Mouse (Mus musculus) embryonic facial prominence, embryonic 15.5 days (tissue): ENCODE data around the gene Zbtb16. TPM values are rescaled to one million over a fixed set of nuclear protein-coding genes. Genes with fewer than 3 reads are reported as not detected.

Experiments used
- ATAC-seq: fragments of 200-750 bp; cut with Nextera tagmentation; 2 replicates; pipeline ENCODE4 v1.8.0; 2017; ENCODE audit warnings: low read depth, moderate TSS enrichment; ENCODE audit not compliant: insufficient number of reproducible peaks, low FRiP score, low TSS enrichment
- H3K27ac ChIP-seq: fragments of 300-500 bp; sonication (generic); replicated peaks from 2 replicates; pipeline ENCODE4 v1.5.1; 2015; ENCODE audit warnings: mild to moderate bottlenecking, inconsistent platforms
- H3K27me3 ChIP-seq: fragments of 300-500 bp; sonication (generic); 2 replicates; pipeline ENCODE4 v1.6.1; 2015; ENCODE audit warnings: inconsistent platforms
- H3K36me3 ChIP-seq: fragments of 300-500 bp; sonication (generic); 2 replicates; pipeline ENCODE4 v1.6.1; 2015; ENCODE audit warnings: mild to moderate bottlenecking, inconsistent platforms
- H3K4me1 ChIP-seq: fragments of 300-500 bp; sonication (generic); 2 replicates; pipeline ENCODE4 v1.6.1; 2015; ENCODE audit warnings: inconsistent platforms
- H3K4me2 ChIP-seq: fragments of 300-500 bp; sonication (generic); replicated peaks from 2 replicates; pipeline ENCODE4 v1.6.1; 2015; ENCODE audit warnings: mild to moderate bottlenecking, inconsistent platforms
- H3K4me3 ChIP-seq: fragments of 300-500 bp; sonication (generic); replicated peaks from 2 replicates; pipeline ENCODE4 v1.5.1; 2015; ENCODE audit warnings: mild to moderate bottlenecking, inconsistent platforms
- H3K9ac ChIP-seq: fragments of 300-500 bp; sonication (generic); 2 replicates; pipeline ENCODE4 v1.6.1; 2015; ENCODE audit warnings: inconsistent platforms
- H3K9me3 ChIP-seq: fragments of 300-500 bp; sonication (generic); replicated peaks from 2 replicates; pipeline ENCODE4 v1.6.1; 2016; ENCODE audit warnings: inconsistent platforms
- WGBS: fragments of 180-500 bp; shearing (Covaris S2); methylation state at CpG from one replicate; pipeline ENCODE4 v1.1.7; 2015; 5-methylcytosine and 5-hydroxymethylcytosine counted together
- polyA plus RNA-seq: library from polyadenylated mRNA; unstranded; fragments of >200 nt; fragmentation: Nextera tagmentation; extraction: Ambion mirVana; gene quantifications from 2 replicates; pipeline ENCODE4 v1.2.1, GENCODE M21; 2015

The Zbtb16 gene
- polyA plus RNA-seq, 1 experiment from 2014 or later = 10.0 TPM

DNA sequence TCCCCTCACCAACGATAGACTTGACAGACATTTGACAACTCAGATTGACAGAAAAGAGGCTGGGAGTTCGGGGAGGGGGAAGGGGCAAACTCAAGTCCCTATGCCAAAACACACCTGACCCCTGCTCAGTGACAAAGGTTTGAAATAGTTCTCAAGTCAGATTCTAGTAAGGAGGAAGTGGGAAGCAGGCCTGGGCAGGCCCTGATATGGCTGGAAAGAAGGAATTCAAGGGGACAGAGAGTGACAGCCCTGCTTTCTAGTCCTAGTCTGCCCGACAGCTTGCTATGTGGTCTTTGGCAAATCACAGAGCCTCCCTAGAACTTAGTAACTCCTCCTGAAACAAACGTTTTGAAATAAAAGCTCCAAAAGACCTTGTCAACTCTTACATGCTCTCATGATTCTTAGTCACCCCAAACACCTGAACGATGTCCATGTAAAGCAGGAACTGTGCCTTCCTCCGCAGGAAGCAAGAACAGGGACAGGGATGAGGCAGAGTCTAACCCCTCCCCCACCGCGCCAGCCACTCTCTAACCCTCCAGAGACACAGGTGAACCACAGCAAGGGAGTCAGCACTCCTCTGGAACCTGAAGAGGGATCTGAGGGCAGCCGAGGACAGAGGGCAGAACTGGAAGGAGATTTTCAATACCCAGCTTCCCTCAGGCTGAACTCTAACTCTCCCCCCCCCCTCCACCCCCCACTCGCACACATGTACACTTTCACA lies 19.2 kb downstream of the Zbtb16 start:
- Histone ChIP-seq H3K9me3 (no peaks in the 10 kb centered on the region), H3K4me1 (peaks cover 17% of the 10 kb centered on the region), H3K36me3 (no peaks in the 10 kb centered on the region), H3K4me3 (no peak overlapping the region), H3K27me3 (0 out of 2 replicates have a peak, but pooled peaks cover 6% of the 10 kb centered on the region), H3K27ac (no peak overlapping the region), H3K9ac (no peak overlapping the region), H3K4me2 (no peak overlapping the region)
- ATAC-seq = no peak
- WGBS = 37% methylated on average over 10 of the region's 10 CpGs

- H3K36me3 ChIP-seq = no peaks in the 10 kb centered on the region
- 0 out of 2 replicates have a peak, but pooled peaks cover 6% of the 10 kb centered on the region for H3K27me3 ChIP-seq
- H3K9ac ChIP-seq = no peak overlapping the region
- H3K9me3 ChIP-seq = no peaks in the 10 kb centered on the region
- H3K27ac ChIP-seq = no peak overlapping the region
- H3K4me1 ChIP-seq = peaks cover 10% of the 10 kb centered on the region
- no peak overlapping the region for H3K4me3 ChIP-seq
- 90% methylated on average over 9 of the region's 9 CpGs for WGBS
- no peak overlapping the region for H3K4me2 ChIP-seq
- ATAC-seq = no peak
These were observed 19.9 kb downstream of the Zbtb16 start for GRCm38 (mm10) chr9:48816157-48816556.

- 0 out of 2 replicates have a peak, but pooled peaks cover 6% of the 10 kb centered on the region for H3K27me3 ChIP-seq
- whole genome bisulfite sequencing = 83% methylated on average over 12 of the region's 12 CpGs
- ATAC-seq = no peak
- no peak overlapping the region for H3K4me3 ChIP-seq
- no peak overlapping the region for H3K9ac ChIP-seq
- no peak overlapping the region for H3K27ac ChIP-seq
- H3K36me3 ChIP-seq = no peaks in the 10 kb centered on the region
- H3K4me1 ChIP-seq = peaks cover 3% of the 10 kb centered on the region; the same call in 1 of the 2 replicates
- H3K4me2 ChIP-seq = no peak overlapping the region
- no peaks in the 10 kb centered on the region for H3K9me3 ChIP-seq
These were observed 21.0 kb downstream of the Zbtb16 start for GRCm38 (mm10) chr9:48814881-48815495.

DNA sequence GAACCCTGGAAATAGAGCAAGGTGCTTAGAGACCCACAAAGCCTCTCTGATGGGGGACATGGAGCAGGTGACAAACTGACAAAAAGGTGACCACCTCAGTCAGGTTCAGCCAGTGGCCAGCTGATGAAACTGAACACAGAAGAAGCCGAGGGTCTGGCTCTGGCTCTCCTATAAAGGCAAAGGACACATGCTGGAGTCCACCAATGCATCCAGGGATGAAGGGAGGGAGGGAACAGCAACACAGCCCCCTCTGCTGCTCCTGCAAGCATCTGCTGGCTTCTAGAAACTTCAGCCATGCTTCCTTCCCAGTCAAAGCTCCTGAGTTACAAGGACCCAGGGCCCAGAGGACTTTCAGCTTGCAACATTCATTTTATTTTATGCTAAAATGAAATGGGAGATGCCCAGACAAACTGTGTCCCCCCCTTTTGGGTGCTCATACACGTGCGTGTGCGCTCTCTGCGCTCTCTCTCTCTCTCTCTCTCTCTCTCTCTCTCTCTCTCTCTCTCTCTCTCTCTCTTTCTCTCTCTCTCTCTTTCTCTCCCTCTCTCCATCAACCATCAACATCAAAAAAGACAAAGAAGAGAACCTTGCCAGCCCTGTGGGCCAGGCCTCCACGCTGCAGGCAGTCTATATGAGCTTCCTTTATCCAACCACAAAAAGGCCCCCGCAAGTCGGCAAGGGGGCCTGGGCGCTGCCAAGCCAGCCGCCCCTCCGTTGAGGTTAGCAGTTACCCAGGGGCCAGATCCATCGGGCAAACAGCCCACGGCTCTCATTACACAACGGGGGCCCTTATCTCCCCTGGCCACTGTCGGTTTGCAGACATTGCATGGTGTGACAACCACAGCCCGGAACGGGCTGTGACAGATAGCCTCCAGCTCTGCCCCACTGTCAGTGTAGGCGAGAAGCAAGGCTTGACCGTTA lies 21.8 kb downstream of the Zbtb16 start:
- Histone ChIP-seq H3K4me1 (peaks cover 3% of the 10 kb centered on the region; the same call in 1 of the 2 replicates), H3K27ac (no peak overlapping the region), H3K27me3 (0 out of 2 replicates have a peak, but pooled peaks cover 1% of the 10 kb centered on the region), H3K4me2 (no peak overlapping the region), H3K36me3 (no peaks in the 10 kb centered on the region), H3K4me3 (no peak overlapping the region), H3K9ac (no peak overlapping the region), H3K9me3 (no peaks in the 10 kb centered on the region)
- 56% methylated on average over 19 of the region's 19 CpGs for WGBS
- no peak for ATAC-seq

- no peak overlapping the region for H3K9ac ChIP-seq
- no peaks in the 10 kb centered on the region for H3K36me3 ChIP-seq
- H3K27ac ChIP-seq = no peak overlapping the region
- peaks cover 3% of the 10 kb centered on the region; the same call in 1 of the 2 replicates for H3K4me1 ChIP-seq
- ATAC-seq = no peak
- H3K9me3 ChIP-seq = no peaks in the 10 kb centered on the region
- H3K27me3 ChIP-seq = no peaks in the 10 kb centered on the region
- WGBS = 91% methylated on average over 6 of the region's 6 CpGs
- H3K4me3 ChIP-seq = no peak overlapping the region
- H3K4me2 ChIP-seq = no peak overlapping the region
These were observed 23.7 kb downstream of the Zbtb16 start for GRCm38 (mm10) chr9:48812352-48812751.

GRCm38 (mm10) chr9:48806591-48806990 lies 29.4 kb downstream of the Zbtb16 start:
- ATAC-seq = no peak
- WGBS = 42% methylated on average over 6 of the region's 6 CpGs

DNA sequence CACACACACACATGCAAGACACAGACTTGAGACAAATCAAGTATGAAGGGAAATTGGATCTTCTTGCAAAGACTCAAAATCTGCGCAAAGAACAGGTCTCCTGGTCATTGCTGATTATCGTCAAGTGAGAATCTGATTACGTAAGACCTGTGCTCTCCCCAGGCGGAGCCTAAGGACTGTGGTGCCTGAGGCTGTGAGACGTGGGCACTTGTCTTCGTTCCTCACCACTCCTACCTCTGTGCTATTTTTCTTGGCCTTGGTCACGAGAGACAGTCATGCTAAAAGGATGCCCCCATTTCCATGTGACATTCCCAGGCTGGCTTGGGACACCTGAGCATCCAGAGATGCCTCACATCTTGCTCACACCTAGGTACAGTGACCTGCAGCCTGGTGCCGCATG lies 30.2 kb downstream of the Zbtb16 start:
- no peak overlapping the region for H3K4me2 ChIP-seq
- no peak overlapping the region for H3K9ac ChIP-seq
- 67% methylated on average over 8 of the region's 8 CpGs for WGBS
- H3K36me3 ChIP-seq = no peaks in the 10 kb centered on the region
- H3K27ac ChIP-seq = no peak overlapping the region
- H3K4me3 ChIP-seq = no peak overlapping the region
- no peaks in the 10 kb centered on the region for H3K27me3 ChIP-seq
- no peaks in the 10 kb centered on the region for H3K9me3 ChIP-seq
- H3K4me1 ChIP-seq = peaks cover 2% of the 10 kb centered on the region; the same call in 1 of the 2 replicates
- ATAC-seq = no peak

More at GRCm38 (mm10) chr9:48806591-48806990, 29.4 kb downstream of the Zbtb16 start:
- Histone ChIP-seq H3K4me3 (no peak overlapping the region), H3K36me3 (no peaks in the 10 kb centered on the region), H3K9me3 (no peaks in the 10 kb centered on the region), H3K27ac (no peak overlapping the region), H3K27me3 (no peaks in the 10 kb centered on the region), H3K4me1 (no peaks in the 10 kb centered on the region), H3K4me2 (no peak overlapping the region), H3K9ac (no peak overlapping the region)

DNA sequence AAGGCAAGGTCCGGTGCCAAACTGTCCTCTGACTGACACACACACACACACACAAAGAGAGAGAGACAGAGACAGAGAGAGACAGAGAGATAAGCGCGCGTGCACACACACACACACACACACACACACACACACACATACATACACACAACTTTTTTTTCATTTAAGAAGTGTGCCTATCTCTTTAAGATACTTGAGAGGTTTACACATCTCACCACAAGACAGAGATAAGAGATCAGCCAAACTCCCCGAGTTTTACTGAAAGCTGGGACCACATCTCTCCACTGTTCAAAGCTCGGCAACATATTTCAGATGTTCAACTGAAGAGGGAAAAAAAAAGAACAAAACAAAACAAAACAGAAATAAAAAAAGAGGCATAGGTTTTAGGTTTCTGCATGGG lies 31.5 kb downstream of the Zbtb16 start:
- no peak for ATAC-seq
- H3K4me1 ChIP-seq = peaks cover 4% of the 10 kb centered on the region; the same call in 1 of the 2 replicates
- 71% methylated on average over 6 of the region's 6 CpGs for WGBS

GRCm38 (mm10) chr9:48803460-48804240 lies 32.4 kb downstream of the Zbtb16 start:
- Histone ChIP-seq H3K9ac (no peak overlapping the region), H3K27me3 (no peaks in the 10 kb centered on the region), H3K4me2 (no peak overlapping the region), H3K36me3 (no peaks in the 10 kb centered on the region), H3K4me3 (no peak overlapping the region), H3K4me1 (peaks cover 4% of the 10 kb centered on the region; the same call in 1 of the 2 replicates), H3K9me3 (no peaks in the 10 kb centered on the region), H3K27ac (no peak overlapping the region)
- no peak for ATAC-seq
- 90% methylated on average over 27 of the region's 27 CpGs for WGBS

More for the DNA sequence above, 31.5 kb downstream of the Zbtb16 start:
- Histone ChIP-seq H3K4me3 (no peak overlapping the region), H3K4me2 (no peak overlapping the region), H3K27ac (no peak overlapping the region), H3K9ac (no peak overlapping the region), H3K27me3 (no peaks in the 10 kb centered on the region), H3K9me3 (no peaks in the 10 kb centered on the region), H3K36me3 (no peaks in the 10 kb centered on the region)

GRCm38 (mm10) chr9:48802374-48802773 lies 33.6 kb downstream of the Zbtb16 start:
- Histone ChIP-seq H3K4me2 (no peak overlapping the region), H3K4me1 (peaks cover 4% of the 10 kb centered on the region; the same call in 1 of the 2 replicates), H3K27me3 (no peaks in the 10 kb centered on the region), H3K4me3 (no peak overlapping the region), H3K9ac (no peak overlapping the region), H3K36me3 (no peaks in the 10 kb centered on the region), H3K9me3 (no peaks in the 10 kb centered on the region), H3K27ac (no peak overlapping the region)
- WGBS = 71% methylated on average over 5 of the region's 5 CpGs
- no peak for ATAC-seq
